Mouse (Mus musculus) G1E (cell line): ENCODE measurements around the gene Cavin2. TPM values are rescaled to one million over a fixed set of nuclear protein-coding genes. Genes with fewer than 3 reads are reported as not detected.

Experiments used
- ATAC-seq: 2 replicates; pipeline ENCODE4 v1.8.0; 2016; ENCODE audit warnings: mild to moderate bottlenecking; ENCODE audit not compliant: insufficient number of reproducible peaks, poor library complexity, low FRiP score, severe bottlenecking; ENCODE audit errors: extremely low read depth
- DNase-seq: peaks from one replicate; pipeline ENCODE4 v3.0.0; 2012; ENCODE audit warnings: low spot score
- H3K27me3 ChIP-seq: 2 replicates; pipeline ENCODE4 v1.6.1; 2012; ENCODE audit warnings: mild to moderate bottlenecking, low read length, inconsistent platforms; ENCODE audit not compliant: insufficient read depth
- H3K36me3 ChIP-seq: replicated peaks from 2 replicates; pipeline ENCODE3; 2012; ENCODE audit warnings: mild to moderate bottlenecking, inconsistent platforms
- H3K4me1 ChIP-seq: 2 replicates; pipeline ENCODE4 v1.6.1; 2012; ENCODE audit warnings: low read depth, low read length, inconsistent platforms, mixed read lengths; ENCODE audit not compliant: insufficient read depth
- H3K4me3 ChIP-seq: 2 replicates; pipeline ENCODE4 v1.5.1; 2012; ENCODE audit warnings: low read depth, mild to moderate bottlenecking, inconsistent platforms, low read length, moderate library complexity, mixed read lengths
- H3K9me3 ChIP-seq: replicated peaks from 2 replicates; pipeline ENCODE4 v1.6.1; 2012; ENCODE audit warnings: inconsistent platforms
- CTCF ChIP-seq: IDR thresholded peaks from 2 replicates; pipeline ENCODE4 v1.5.1; 2012; ENCODE audit warnings: low read depth, low read length, inconsistent platforms, mixed read lengths
- GATA1 ChIP-seq: IDR thresholded peaks from 2 replicates; pipeline ENCODE4 v1.6.1; 2012; ENCODE audit warnings: borderline replicate concordance, low read length, inconsistent platforms, mixed read lengths
- GATA2 ChIP-seq: IDR thresholded peaks from 2 replicates; pipeline ENCODE4 v1.6.1; 2012; ENCODE audit warnings: low read depth, low read length, inconsistent platforms, borderline replicate concordance
- POLR2AphosphoS5 ChIP-seq: IDR thresholded peaks from 2 replicates; pipeline ENCODE4 v1.6.1; 2012; ENCODE audit warnings: low read depth, low read length, inconsistent platforms; ENCODE audit not compliant: insufficient replicate concordance
- TAL1 ChIP-seq: conservative IDR thresholded peaks from 2 replicates; pipeline ENCODE4 v1.6.1; 2012; ENCODE audit warnings: low read depth, low read length, inconsistent platforms, mixed read lengths
- polyA plus RNA-seq: library from polyadenylated mRNA; stranded (reverse); fragments of >175 nt; gene quantifications from 2 replicates; pipeline ENCODE4 v1.2.3, GENCODE M21; 2012
- total RNA-seq, 2 experiments: library from RNA; stranded (forward) in 1 of 2; stranded (reverse) in 1 of 2; fragments of 200-1000 nt in 1 of 2; fragments of >200 nt in 1 of 2; fragmentation: Nextera tagmentation in 1 of 2; gene quantifications; 2 replicates each; pipeline ENCODE4 v1.2.3; 2014 to 2017

Cavin2 gene
- total and polyA plus RNA-seq, 3 experiments: 0.16 TPM; not detected in 2

- peaks cover 3% of the 10 kb centered on the region; the same call in 1 of the 2 replicates for H3K27me3 ChIP-seq
- DNase-seq (no peak), ATAC-seq (no peak)
- H3K9me3 ChIP-seq: no peaks in the 10 kb centered on the region
- no peaks in the 10 kb centered on the region for H3K36me3 ChIP-seq
- TF ChIP-seq TAL1: no peak
- TF ChIP-seq GATA1: no peak
- H3K4me3 ChIP-seq: no peak overlapping the region
- H3K4me1 ChIP-seq: no peaks in the 10 kb centered on the region
Measured at GRCm38 (mm10) chr1:51300295-51300930, 11.5 kb downstream of the Cavin2 start.

DNA sequence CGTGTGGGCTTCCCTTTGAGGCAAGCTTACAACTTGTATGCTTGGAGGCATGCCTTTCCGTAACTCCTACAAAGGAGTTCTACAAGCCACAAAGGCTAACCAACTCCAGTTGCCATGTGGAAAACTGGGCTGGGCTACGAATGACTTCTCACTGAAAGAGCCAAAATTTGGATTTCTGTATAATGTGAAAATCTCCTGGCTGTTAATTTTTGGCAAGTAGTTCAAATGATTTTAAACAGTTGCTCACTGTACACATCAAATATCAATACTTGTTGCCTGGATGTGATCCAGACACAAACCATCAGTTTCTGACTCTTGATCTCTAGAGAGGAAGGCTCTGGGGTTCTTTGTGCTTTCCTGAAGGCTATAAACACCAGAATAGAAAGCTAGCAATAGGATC lies 18.1 kb downstream of the Cavin2 start:
- Histone ChIP-seq H3K4me1 (no peaks in the 10 kb centered on the region), H3K4me3 (no peak overlapping the region), H3K9me3 (no peaks in the 10 kb centered on the region), H3K36me3 (no peaks in the 10 kb centered on the region), H3K27me3 (no peaks in the 10 kb centered on the region)
- TF ChIP-seq CTCF (no peak), GATA1 (no peak), POLR2AphosphoS5 (no peak), TAL1 (no peak), GATA2 (no peak)
- DNase-seq (no peak), ATAC-seq (no peak)

DNA sequence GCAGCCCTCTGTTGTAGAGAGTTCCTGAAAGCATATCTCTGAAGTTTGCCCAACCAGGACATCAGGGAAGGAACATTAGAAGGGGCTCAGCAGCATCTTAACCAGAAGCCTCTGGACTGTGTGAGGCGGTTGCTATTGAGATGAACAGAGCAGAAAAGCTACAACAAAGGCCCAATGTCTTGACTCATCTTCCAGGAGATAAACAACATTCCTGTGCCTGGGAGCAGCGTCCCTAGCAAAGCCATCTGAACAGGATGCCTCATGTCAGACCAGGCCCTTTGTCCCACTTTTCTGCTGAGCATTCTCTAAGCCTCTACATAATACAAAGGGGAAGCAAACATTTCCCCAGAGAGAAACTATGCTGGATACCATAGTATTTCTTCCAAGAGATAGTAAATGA lies 26.6 kb downstream of the Cavin2 start:
- no peak overlapping the region for H3K4me3 ChIP-seq
- H3K27me3 ChIP-seq: no peaks in the 10 kb centered on the region
- DNase-seq (no peak), ATAC-seq (no peak)
- no peaks in the 10 kb centered on the region for H3K36me3 ChIP-seq
- TF ChIP-seq CTCF (no peak), GATA1 (no peak), GATA2 (no peak), TAL1 (no peak), POLR2AphosphoS5 (no peak)
- H3K9me3 ChIP-seq: no peaks in the 10 kb centered on the region
- H3K4me1 ChIP-seq: no peaks in the 10 kb centered on the region

GRCm38 (mm10) chr1:51323506-51323905 lies 34.6 kb downstream of the Cavin2 start:
- no peaks in the 10 kb centered on the region for H3K36me3 ChIP-seq
- TF ChIP-seq CTCF: no peak
- TF ChIP-seq GATA2: no peak
- no peak for TF ChIP-seq POLR2AphosphoS5
- no peak for TF ChIP-seq GATA1
- TF ChIP-seq TAL1: no peak
- H3K4me3 ChIP-seq: no peak overlapping the region
- DNase-seq (no peak), ATAC-seq (no peak)
- no peaks in the 10 kb centered on the region for H3K27me3 ChIP-seq
- H3K4me1 ChIP-seq: no peaks in the 10 kb centered on the region
- H3K9me3 ChIP-seq: no peaks in the 10 kb centered on the region

- no peaks in the 10 kb centered on the region for H3K27me3 ChIP-seq
- DNase-seq (no peak), ATAC-seq (no peak)
- H3K4me3 ChIP-seq: no peak overlapping the region
- TF ChIP-seq CTCF (no peak), GATA1 (no peak), TAL1 (no peak), GATA2 (no peak), POLR2AphosphoS5 (no peak)
- no peaks in the 10 kb centered on the region for H3K9me3 ChIP-seq
- no peaks in the 10 kb centered on the region for H3K36me3 ChIP-seq
- H3K4me1 ChIP-seq: no peaks in the 10 kb centered on the region; the same call in 1 of the 2 replicates
Measured at GRCm38 (mm10) chr1:51328541-51328940, 39.6 kb downstream of the Cavin2 start.

GRCm38 (mm10) chr1:51332986-51333385 lies 44.1 kb downstream of the Cavin2 start:
- H3K27me3 ChIP-seq: no peaks in the 10 kb centered on the region
- DNase-seq (no peak), ATAC-seq (no peak)
- no peaks in the 10 kb centered on the region; the same call in 1 of the 2 replicates for H3K4me1 ChIP-seq
- H3K4me3 ChIP-seq: no peak overlapping the region
- no peaks in the 10 kb centered on the region for H3K36me3 ChIP-seq
- no peak for TF ChIP-seq GATA2
- no peak for TF ChIP-seq TAL1
- no peak for TF ChIP-seq POLR2AphosphoS5
- no peak for TF ChIP-seq GATA1
- no peak for TF ChIP-seq CTCF
- no peaks in the 10 kb centered on the region for H3K9me3 ChIP-seq
